Mouse (Mus musculus) spleen, adult 2 months (tissue): ENCODE results near the gene Sdhaf4.

Experiments used
- CTCF ChIP-seq: fragments of 200-500 bp; IDR thresholded peaks from 2 replicates; pipeline ENCODE4 v1.5.1; 2011; ENCODE audit warnings: mild to moderate bottlenecking, inconsistent platforms; ENCODE audit not compliant: insufficient read depth, insufficient read length, insufficient replicate concordance; ENCODE audit errors: extremely low read depth
- POLR2A ChIP-seq: fragments of 200-500 bp; IDR thresholded peaks from 2 replicates; pipeline ENCODE4 v1.6.1; 2011; ENCODE audit warnings: low read depth, low read length, inconsistent platforms

DNA sequence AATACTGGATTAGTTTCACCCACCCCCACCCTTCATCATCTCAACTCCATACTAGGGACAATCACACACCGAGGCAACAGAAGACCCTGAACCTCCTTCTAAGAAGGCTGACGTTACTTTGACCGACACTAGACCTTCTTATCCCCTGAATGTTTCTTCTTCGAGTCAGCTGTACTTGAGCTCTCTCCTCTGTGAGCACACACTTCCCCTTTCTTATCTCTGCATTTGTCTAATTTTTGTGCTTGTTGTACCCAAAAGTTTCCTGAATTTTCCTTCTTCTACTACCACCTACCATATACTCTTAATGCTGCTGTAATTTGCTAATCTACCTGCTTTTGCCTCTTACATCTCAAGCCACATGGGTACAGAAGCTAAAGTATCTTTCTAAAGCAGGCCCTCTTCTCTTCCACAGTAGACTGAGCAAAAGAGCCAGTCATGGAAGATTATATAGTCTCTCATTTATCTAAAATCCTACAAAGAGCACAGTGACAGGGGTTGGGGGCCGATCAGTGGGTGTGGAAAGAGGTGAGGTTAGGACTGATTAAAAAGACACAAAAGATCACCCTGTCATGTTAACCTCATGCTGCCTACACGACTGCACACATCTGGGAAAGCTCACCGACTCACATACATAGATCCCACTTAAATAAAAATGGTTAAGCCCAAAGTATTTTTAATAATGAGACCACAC is 7.2 kb downstream of the Sdhaf4 start:
- no peak for TF ChIP-seq CTCF
- TF ChIP-seq POLR2A = no peak
